Mouse (Mus musculus) kidney, adult 2 months (tissue): ENCODE data around the gene Rnf38. TPM values are rescaled to one million over a fixed set of nuclear protein-coding genes. Genes with fewer than 3 reads are reported as not detected.

Experiments
- DNase-seq: peaks from one replicate; pipeline ENCODE4 v3.0.0; 2021
- H3K27ac ChIP-seq: fragments of 200-500 bp; 2 replicates; pipeline ENCODE4 v1.5.1; 2012; ENCODE audit warnings: low read depth, low read length, control low read depth, inconsistent platforms; ENCODE audit not compliant: insufficient read depth
- H3K27me3 ChIP-seq: fragments of 200-500 bp; replicated peaks from 2 replicates; pipeline ENCODE4 v1.6.1; 2012; ENCODE audit warnings: mild to moderate bottlenecking, moderate library complexity, low read length, inconsistent platforms; ENCODE audit not compliant: control insufficient read depth, insufficient read depth
- H3K36me3 ChIP-seq: fragments of 200-500 bp; 2 replicates; pipeline ENCODE4 v1.6.1; 2012; ENCODE audit warnings: mild to moderate bottlenecking, moderate library complexity, low read length, inconsistent platforms; ENCODE audit not compliant: control insufficient read depth, insufficient read depth
- H3K4me1 ChIP-seq: fragments of 200-500 bp; 2 replicates; pipeline ENCODE4 v1.6.1; 2011; ENCODE audit warnings: low read length; ENCODE audit not compliant: control insufficient read depth, insufficient read depth
- H3K4me3 ChIP-seq: fragments of 200-500 bp; 2 replicates; pipeline ENCODE4 v1.5.1; 2011; ENCODE audit warnings: mild to moderate bottlenecking, low read depth, low read length, control low read depth; ENCODE audit not compliant: insufficient read depth
- CTCF ChIP-seq: fragments of 200-500 bp; conservative IDR thresholded peaks from 2 replicates; pipeline ENCODE4 v1.5.1; 2011; ENCODE audit warnings: low read depth, mild to moderate bottlenecking, control low read depth, low read length, moderate library complexity, mixed read lengths; ENCODE audit not compliant: insufficient read depth, insufficient read length
- POLR2A ChIP-seq: fragments of 200-500 bp; IDR thresholded peaks from one replicate; pipeline ENCODE4 v1.6.1; 2011; ENCODE audit warnings: low read depth, low read length, control low read depth
- WGBS: fragments of 180-500 bp; shearing (Covaris S2); methylation state at CpG from one replicate; pipeline ENCODE4 v1.1.7; 2018; 5-methylcytosine and 5-hydroxymethylcytosine counted together
- polyA plus RNA-seq: library from polyadenylated mRNA; depleted of rRNA; stranded (reverse); fragments of >200 nt; gene quantifications from 2 replicates; pipeline ENCODE4 v1.2.3, GENCODE M21; 2012

Gene Rnf38
- polyA plus RNA-seq, 1 experiment = 69.9 TPM

GRCm38 (mm10) chr4:44254579-44254978 is 21.0 kb upstream of the Rnf38 start:
- TF ChIP-seq CTCF (no peak), POLR2A (no peak)
- no peaks in the 10 kb centered on the region for H3K4me1 ChIP-seq
- H3K27me3 ChIP-seq = no peaks in the 10 kb centered on the region
- H3K36me3 ChIP-seq = no peaks in the 10 kb centered on the region
- H3K27ac ChIP-seq = no peak overlapping the region
- no peak overlapping the region for H3K4me3 ChIP-seq
- no peak for DNase-seq
- WGBS = 77% methylated on average over 5 of the region's 5 CpGs

DNA sequence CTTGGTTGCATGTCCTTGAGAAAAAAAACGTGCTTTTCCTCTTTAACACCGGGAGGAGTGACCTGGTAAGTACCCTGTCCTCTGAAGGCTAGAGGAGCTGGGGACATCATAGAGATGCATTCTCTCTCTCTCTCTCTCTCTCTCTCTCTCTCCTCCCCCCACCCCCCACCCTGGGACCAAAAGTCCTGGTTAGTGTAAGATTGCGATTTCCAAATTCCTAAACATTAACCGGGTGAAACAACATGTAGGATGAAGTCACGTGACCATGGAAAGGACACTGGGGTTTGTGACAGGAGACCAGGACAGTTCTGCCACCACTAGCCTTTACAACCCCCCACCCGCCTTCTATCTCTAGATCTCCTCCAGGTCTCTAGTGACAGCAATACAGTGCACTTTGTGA is 19.6 kb upstream of the Rnf38 start:
- Histone ChIP-seq H3K4me3 (no peak overlapping the region), H3K4me1 (no peaks in the 10 kb centered on the region), H3K27ac (no peak overlapping the region), H3K27me3 (no peaks in the 10 kb centered on the region), H3K36me3 (no peaks in the 10 kb centered on the region)
- TF ChIP-seq POLR2A (no peak), CTCF (no peak)
- 9% methylated on average over 6 of the region's 6 CpGs for WGBS
- DNase-seq = no peak

GRCm38 (mm10) chr4:44251966-44252916 is 18.7 kb upstream of the Rnf38 start:
- DNase-seq = no peak
- no peak for TF ChIP-seq CTCF
- TF ChIP-seq POLR2A = no peak

GRCm38 (mm10) chr4:44251521-44251920 is 17.9 kb upstream of the Rnf38 start:
- WGBS = 85% methylated on average over 5 of the region's 5 CpGs
- peaks cover 3% of the 10 kb centered on the region; the same call in 1 of the 2 replicates for H3K27me3 ChIP-seq
- TF ChIP-seq CTCF = no peak
- TF ChIP-seq POLR2A = no peak
- no peak overlapping the region for H3K27ac ChIP-seq
- H3K4me1 ChIP-seq = no peaks in the 10 kb centered on the region
- no peak overlapping the region for H3K4me3 ChIP-seq
- no peaks in the 10 kb centered on the region for H3K36me3 ChIP-seq
- no peak for DNase-seq

More at GRCm38 (mm10) chr4:44251966-44252916, 18.7 kb upstream of the Rnf38 start:
- H3K4me1 ChIP-seq = no peaks in the 10 kb centered on the region
- no peak overlapping the region for H3K4me3 ChIP-seq
- no peaks in the 10 kb centered on the region for H3K36me3 ChIP-seq
- 13% methylated on average over 13 of the region's 13 CpGs for WGBS
- peaks cover 3% of the 10 kb centered on the region; the same call in 1 of the 2 replicates for H3K27me3 ChIP-seq
- H3K27ac ChIP-seq = no peak overlapping the region

GRCm38 (mm10) chr4:44249705-44250104 is 16.1 kb upstream of the Rnf38 start:
- Histone ChIP-seq H3K4me1 (no peaks in the 10 kb centered on the region), H3K27ac (no peak overlapping the region), H3K36me3 (no peaks in the 10 kb centered on the region), H3K27me3 (peaks cover 3% of the 10 kb centered on the region; the same call in 1 of the 2 replicates), H3K4me3 (no peak overlapping the region)
- TF ChIP-seq CTCF (no peak), POLR2A (no peak)
- no peak for DNase-seq
- WGBS = 4% methylated on average over 10 of the region's 10 CpGs

DNA sequence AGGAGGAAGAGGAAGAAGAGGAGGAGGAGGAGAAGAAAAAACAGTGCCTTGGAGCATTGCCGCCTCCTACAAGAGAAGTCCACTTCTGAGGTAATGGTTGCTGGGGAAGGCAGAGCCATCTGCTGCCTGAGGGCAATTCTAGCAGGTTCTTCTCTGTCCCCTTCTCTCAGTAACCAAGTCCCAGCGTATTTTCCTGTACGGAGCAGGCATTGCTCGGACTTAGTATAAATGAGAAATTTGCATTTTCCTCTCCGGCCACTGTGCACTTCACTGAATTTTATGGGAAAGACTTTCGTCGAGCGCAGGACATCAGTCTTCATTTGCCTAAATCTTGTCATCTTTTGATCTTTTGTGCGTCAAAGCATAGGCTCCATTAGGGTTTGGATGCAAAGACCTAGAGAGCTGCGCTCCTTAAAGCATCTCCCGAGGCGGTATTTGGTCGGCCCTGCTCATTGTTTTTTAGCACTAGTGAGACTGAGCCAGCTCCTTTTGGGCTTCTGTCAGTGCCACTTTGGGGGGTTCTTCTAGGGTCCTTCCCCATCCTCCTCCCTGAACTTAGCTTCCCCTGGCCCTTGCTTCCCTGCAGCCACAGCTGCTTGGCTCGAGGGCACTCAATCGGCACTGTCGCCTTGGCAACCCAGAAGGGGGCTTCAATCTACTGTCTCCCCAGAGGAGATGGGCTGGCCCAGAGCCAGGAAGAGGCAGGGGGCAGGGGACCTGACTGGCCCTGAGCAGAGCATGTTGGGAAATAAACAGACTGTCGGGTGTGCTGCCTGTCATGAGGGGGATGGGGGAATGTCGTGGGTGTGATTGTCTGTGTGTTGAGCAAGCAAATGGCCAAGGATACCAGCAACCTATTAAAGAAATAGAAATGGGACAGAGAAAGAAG is 13.7 kb upstream of the Rnf38 start:
- TF ChIP-seq CTCF = no peak
- TF ChIP-seq POLR2A = no peak
- Histone ChIP-seq H3K4me3 (no peak overlapping the region), H3K27me3 (peaks cover 3% of the 10 kb centered on the region; the same call in 1 of the 2 replicates), H3K36me3 (no peaks in the 10 kb centered on the region), H3K27ac (no peak overlapping the region), H3K4me1 (no peaks in the 10 kb centered on the region)
- WGBS = 12% methylated on average over 18 of the region's 18 CpGs
- DNase-seq = no peak
